Mouse (Mus musculus): ENCODE results near the gene Pa2g4.

The Pa2g4 gene

DNA sequence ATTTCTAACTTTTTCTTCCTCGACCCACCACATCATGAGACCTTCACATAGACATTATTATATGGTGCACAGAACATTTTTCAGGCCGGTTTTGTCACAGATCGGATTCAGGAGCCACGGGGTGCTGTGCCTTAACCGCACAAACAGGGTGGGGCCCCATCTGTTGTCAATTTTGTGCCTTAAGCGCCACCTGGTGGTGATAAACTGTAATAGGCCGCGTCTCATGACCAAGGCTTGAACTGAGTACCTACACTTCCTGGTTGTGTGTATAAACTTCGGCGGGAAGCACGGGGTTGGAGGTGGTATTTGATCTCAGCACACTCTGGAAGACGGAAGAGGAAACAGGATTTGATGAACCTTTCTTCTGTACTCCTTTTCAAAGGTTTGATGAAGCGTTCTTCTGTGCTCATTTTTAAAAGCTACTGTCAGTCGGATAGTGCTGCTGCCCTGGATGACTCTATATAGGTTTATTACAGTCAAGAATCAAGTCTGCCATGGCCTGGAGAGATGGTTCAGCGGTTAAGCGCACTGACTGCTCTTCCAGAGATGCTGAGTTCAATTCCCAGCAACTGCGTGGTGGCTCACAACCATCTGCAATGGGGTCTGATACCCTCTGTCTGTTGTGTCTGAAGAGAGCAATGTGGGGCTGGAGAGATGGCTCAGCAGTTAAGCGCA lies 29.4 kb downstream of the Pa2g4 start:
- DNase-seq (ENCODE audit: low read depth, low spot score): peak; percentile 98

DNA sequence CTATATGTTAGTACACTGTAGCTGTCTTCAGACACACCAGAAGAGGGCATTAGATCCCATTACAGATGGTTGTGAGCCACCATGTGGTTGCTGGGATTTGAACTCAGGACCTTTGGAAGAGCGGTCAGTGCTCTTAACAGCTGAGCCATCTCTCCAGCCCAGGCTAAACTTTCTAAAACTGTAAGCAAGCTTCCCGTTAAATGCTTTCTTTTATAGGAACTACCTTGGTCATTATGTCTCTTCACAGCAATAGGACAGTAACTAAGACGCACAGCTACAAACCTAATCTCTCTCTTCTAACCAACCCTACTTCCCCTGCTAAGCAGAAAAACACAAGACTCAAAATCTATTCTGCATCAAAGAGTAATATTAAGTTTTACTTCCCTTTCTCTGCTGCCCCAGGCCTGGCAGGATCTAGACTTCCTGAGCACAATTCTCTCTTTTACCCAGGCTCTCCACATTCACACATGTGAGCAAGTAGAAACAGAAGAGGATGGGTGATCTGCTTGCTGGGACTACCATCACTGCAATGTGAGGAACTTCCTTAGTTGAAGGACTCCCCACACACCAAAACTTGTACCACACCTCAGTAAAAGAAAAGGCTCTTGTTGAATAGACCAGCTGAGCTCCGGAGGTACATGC lies 30.0 kb downstream of the Pa2g4 start:
- DNase-seq (ENCODE audit: low read depth, low spot score): no peak

DNA sequence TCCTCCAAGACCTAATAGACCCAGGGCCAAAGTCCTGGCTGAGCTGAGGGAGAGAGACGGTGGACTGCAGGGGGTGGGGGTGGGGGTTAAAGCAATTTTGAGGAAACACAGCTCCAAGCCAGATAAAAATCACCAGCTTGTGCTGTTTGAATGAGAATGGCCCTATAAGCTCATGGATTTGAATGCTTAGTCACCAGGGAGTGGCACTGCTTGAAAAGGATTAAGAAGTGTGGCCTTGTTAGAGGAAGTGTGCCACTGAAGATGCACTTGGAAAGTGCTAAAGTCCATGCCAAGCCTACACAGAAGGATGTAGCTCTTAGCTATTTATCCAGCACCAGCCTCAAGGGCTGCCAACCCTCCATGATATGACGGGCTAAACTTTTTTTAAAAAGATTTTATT lies 30.6 kb downstream of the Pa2g4 start:
- no peak for DNase-seq (ENCODE audit: low read depth, low spot score)

DNA sequence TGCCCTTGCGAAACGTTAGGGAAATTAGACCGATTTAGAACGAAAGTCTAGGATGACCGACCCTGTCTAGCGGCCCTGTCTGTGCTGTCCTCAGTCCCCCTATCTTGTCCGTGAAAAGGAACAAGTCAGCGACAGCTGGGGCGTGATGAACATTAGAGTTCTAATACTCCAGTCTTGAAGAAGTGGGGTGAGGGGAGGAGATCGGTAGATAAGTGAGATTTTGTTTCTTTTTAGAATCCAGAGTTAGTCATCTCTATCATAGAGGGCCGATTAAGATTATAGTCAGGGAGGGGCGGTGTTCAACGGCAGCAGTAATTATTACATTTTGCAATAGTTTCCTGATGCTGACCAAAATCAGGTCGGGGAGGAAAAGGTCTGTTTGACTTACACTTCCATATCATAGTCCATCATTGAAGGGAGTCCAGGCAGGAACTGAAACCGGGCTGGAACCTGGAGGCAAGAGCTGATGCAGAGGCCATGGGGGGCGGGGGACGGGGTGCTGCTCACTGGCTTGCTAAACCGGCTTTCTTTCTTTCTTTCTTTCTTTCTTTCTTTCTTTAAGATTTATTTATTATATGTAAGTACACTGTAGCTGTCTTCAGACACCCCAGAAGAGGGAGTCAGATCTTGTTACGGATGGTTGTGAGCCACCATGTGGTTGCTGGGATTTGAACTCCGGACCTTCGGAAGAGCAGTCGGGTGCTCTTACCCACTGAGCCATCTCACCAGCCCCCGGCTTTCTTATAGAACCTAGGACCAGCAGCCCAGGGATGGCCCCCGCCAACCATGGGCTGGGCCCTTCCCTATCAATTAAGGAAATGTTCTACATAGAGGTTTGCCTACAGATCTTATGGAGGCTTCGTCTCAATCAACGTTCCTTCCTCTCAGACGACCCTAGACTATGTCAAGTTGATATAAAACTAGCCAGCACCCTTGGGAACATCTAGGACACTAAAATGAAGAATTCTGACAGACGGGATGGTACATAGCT lies 39.1 kb downstream of the Pa2g4 start:
- DNase-seq (ENCODE audit: low read depth, low spot score): no peak

DNA sequence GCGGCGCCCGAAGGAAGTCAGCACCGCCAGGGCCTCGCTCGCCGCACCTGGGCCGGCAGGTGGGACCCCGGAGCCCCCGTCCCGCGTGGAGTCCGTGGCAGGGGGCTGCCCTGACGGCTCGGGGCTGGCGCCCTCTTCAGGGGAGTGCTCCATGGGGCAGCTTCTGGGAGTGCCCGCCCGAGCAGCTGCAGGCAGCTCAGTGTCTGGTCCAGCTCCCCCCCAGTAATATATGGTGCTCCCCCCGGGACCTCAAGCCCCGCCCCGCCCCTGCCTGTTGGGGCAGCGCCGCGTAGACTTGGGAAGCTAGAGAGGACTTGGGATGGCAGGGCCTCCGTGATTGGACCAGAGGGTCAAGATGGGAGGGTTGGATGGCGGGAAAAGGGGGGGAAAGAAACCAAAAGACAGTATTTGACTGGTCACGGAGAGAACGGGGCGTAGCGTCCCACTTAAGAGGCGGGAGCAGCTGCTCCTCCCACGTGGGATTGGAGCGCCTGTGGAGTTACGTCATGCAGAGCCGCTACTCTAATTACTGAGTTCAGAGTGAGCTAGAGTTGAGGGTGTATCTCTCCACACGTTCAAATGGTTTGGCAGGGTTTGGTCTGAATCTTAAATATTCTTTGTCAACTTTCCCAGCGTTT lies 40.0 kb downstream of the Pa2g4 start, which contains the start of gene Esyt1:
Esyt1 (minus strand) TSS at position 201 of the 638 bp plus-strand sequence.
- DNase-seq (ENCODE audit: low read depth, low spot score): peak; percentile 99

DNA sequence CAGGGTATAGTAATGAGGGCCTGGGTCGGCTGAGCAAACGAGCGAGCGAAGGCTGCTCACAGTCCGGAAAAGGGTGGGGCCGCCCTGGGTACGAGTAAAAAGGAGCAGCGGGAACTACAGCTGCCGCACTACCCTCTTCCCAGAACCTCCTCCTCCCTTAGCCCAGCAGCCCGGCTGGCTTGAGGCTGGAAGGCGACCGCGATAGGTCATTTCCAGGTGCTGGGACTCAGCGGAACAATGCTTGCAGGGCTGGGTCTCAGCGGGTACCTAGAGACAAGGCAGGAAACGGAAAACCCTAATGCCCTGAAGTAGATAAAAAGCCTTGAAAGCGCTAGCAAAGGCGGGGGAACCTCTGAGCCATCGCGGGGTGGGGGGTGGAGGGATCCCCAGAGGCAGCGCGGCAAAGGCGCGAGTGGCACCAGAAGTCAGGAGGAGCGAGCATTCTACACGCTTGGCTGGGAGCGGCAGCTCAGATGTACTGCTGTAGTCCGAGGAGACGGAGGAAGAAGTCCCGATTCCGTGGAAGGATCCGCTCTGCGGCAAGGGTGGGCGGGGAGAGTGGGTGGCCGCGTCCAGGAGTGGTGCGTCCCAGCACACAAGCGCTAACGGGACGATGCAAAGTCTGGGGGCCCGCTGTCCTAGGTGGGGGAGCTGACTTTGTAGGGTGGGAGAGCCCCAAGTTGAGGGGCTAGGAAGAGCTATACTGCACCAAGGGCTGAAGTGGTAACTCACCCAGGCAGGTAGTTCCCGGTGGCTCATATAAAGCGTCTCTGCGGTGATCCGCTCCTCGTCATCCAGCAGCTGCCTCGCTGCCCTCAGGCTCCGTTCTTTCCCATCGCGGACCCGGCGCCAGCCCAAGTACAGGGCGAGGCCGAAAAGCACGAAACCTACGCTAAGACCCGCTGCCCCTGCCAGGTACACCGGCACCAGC lies 40.8 kb downstream of the Pa2g4 start:
- peak; percentile 66 for DNase-seq (ENCODE audit: low read depth, low spot score)

DNA sequence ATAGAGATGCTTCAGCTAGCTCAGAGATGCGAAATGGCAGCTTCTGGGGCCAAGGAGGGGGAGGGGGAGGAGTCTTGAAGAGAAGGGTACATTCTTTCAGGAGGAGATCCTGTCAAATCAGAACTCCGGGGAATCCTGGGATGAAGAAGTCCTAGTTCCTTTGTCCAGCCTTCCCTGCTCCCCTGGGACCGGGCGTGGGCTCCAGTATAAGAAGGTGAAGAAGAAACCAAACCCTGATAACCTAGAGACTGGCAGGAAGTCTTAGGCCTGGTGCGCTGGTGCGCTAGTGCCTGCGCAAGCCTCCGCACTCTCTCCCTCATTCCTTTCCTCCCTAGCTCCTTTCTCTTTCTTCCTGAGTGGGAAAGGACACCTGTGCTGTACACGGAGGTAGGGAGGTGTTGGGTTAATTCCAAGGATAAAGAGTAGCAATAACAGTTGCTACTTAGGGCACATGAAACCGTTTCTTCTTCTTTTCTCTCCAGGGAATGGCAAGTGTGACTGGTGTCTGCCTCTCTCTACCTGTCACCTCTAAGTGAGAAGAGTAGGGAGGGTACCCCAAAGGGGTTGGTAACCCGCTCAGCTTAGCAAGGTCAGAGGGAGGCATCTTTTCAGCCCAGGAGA lies 41.6 kb downstream of the Pa2g4 start:
- no peak for DNase-seq (ENCODE audit: low read depth, low spot score)

DNA sequence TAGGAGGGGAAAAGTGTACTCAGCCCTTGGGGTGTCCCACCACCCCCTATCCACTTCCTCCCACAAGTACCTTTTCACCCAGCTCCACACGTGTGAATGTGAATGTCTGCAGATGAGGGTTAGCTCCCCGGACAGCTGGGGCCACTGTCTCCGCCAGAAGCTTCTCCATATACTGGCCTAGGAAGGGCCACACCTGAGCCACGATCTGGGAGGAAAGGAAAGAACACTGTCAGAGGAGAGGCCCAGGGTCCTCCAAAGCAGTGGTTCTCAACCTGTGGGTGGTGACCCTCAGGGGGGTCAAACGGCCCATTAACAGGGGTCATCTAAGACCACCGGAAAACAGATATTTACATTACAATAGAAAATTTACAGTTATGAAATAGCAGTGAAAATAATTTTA lies 43.4 kb downstream of the Pa2g4 start:
- DNase-seq (ENCODE audit: low read depth, low spot score): no peak

DNA sequence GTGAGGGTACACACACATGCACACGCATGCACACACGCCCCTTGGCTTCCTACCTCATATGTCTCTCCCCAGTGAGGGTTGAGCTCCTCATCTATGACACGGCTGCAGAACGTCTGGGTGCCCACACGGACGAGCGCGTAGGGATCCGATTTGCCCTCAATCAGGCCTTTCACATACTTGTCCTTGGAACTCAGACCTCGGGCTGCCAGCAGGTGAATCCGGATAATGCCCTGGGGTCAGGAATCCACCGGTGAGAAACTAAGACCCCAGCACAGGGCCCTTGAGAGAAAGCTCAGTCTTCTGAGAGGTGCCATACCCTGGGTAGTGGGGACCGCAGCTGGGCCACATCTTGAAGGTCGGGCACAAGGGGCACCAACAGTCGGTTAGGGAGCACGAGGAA lies 45.2 kb downstream of the Pa2g4 start:
- DNase-seq (ENCODE audit: low read depth, low spot score): no peak

- DNase-seq (ENCODE audit: low read depth, low spot score): peak; percentile 48
Measured at GRCm38 (mm10) chr10:128518833-128519232, 47.0 kb downstream of the Pa2g4 start.

DNA sequence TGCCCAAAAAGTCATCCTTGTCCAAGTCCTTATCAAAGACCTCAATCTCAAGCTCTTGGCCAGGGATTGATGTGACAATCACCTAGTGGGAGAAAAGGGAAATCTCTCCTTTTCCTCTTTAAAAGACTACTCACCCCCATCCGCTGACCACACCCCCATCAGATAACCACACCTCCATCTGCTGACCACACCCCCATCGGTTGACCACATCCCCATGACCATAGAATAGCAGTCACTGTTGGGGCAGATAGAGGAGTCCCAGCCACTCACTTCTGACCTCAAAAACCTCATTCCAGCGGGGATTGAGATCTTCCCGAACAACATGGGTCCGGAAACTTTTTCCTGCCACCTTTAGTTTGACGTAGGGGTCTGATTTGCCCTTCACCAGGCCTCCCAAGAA lies 49.1 kb downstream of the Pa2g4 start:
- DNase-seq (ENCODE audit: low read depth, low spot score): no peak

- no peak for DNase-seq (ENCODE audit: low read depth, low spot score)
Measured at GRCm38 (mm10) chr10:128516029-128516428, 49.8 kb downstream of the Pa2g4 start.

DNA sequence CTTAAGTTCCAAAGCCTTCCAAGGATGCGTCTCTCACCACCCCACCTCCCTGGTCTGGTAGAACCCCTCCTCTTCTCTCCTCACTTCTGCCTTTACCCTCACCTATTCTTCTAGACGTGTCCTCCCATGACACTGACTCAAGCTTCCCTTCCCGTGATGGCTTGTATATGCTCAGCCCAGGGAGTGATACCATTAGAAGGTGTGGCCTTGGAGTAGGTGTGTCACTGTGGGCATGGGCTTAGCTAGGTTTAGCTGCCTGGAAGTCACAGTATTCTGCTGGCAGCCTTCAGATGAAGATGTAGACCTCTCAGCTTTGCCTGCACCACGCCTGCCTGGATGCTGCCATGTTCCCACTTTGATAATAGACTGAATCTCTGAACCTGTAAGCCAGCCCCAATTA lies 50.7 kb downstream of the Pa2g4 start:
- DNase-seq (ENCODE audit: low read depth, low spot score): no peak

DNA sequence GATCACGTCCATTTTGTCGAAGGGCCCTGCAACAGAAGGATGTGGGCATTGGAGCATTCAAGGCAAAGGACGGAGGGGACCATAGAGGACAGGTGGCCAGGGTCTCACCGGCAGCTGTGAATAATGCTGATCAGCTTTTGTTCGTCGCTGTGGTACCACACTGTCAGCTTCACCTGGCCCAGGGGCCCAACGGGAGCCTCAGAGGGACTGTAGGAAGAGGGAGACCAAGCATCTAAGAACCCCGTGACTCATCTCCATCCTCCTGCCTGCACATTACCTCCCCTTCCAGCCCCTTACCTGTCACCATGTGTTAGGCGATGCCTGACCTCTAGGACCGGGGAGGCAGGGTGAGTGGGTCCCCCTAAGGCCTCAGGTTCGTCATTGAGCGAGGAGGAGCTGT lies 54.0 kb downstream of the Pa2g4 start:
- DNase-seq (ENCODE audit: low read depth, low spot score): no peak

GRCm38 (mm10) chr10:128511189-128511588 lies 54.6 kb downstream of the Pa2g4 start:
- DNase-seq (ENCODE audit: low read depth, low spot score): no peak

- no peak for DNase-seq (ENCODE audit: low read depth, low spot score)
Measured at GRCm38 (mm10) chr10:128510301-128510700, 55.5 kb downstream of the Pa2g4 start.

GRCm38 (mm10) chr10:128509831-128510230 lies 56.0 kb downstream of the Pa2g4 start:
- no peak for DNase-seq (ENCODE audit: low read depth, low spot score)

DNA sequence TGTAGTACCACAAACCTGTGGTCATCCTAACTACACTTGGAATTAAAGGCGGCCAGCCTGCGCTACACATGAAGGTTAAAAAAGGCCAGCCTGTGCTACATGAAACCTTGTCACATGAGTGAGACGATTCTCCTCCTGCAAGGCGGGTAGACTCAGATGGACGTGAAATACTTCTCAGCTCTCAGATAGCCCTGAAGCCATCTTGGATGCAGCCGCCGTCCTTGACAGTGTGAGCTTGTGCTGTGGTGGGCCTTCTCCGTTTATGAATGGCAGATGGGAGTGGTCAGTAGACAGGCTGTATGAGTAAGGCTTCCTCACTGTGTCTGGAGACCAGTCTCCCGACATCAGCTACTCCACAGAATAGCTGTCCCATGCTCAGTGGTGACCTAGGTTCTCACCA lies 56.6 kb downstream of the Pa2g4 start:
- no peak for DNase-seq (ENCODE audit: low read depth, low spot score)

- no peak for DNase-seq (ENCODE audit: low read depth, low spot score)
Measured at GRCm38 (mm10) chr10:128508260-128508659, 57.5 kb downstream of the Pa2g4 start.
